ENCODE assay signal across 12 mouse cellular contexts in the genomic region with DNA sequence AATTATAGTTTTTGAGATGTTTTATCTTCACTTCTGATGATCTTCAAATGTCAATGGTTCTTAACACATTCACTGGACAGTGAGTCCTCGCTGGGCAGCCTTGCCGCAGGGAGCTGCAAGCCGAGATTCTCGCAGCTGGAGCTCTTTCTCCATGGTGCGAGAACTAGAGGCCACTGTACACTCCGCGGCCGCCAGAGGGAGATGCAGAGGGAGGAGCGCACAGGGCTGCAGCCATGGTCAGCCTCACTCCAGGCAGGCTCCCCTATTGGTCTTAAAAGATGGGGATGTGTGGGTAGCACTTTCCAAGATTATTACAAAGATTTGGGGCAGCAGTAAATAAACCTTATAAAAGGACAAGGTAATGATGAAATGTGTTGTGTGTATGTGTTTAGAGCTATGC. TPM values are rescaled to one million over a fixed set of nuclear protein-coding genes. Genes with fewer than 3 reads are reported as not detected.
DNase-seq lines count a peak whose midpoint lies in the region; ATAC-seq and TF ChIP-seq lines count a peak whose summit lies in the region.
"Had no signal": no experiment of that assay in that cellular context is flagged by ENCODE, and none has a peak within 500 bp of the region (broad histone marks: within the 10 kb centered on the region; RNA-seq: fewer than 3 reads in every experiment).

No protein-coding gene starts in this region.

- DNase-seq in forebrain, embryonic 10.5 days (ENCODE audit: extremely low spot score, low spot score) = peak; percentile 32
- DNase-seq in forebrain, embryonic 14.5 days (ENCODE audit: low spot score) = no peak
- no peak for DNase-seq in liver, adult 2 months (ENCODE audit: extremely low read depth, low read depth, low spot score)
- no peak for DNase-seq in liver, embryonic 11.5 days (ENCODE audit: low spot score)
- DNase-seq in cerebellum, adult 11 months = no peak
- DNase-seq: heart, postnatal 36 days; lung, postnatal 4 days had no signal

- ATAC-seq in forebrain, embryonic 14.5 days = no peak
- ATAC-seq in liver, embryonic 11.5 days (replicated peaks; ENCODE audit: low FRiP score) = no peak
- ATAC-seq in intestine, postnatal 0 days = peak; percentile 67
- ATAC-seq in erythroblast, adult 5-6 weeks (replicated peaks; ENCODE audit: low FRiP score, poor library complexity, severe bottlenecking) = no peak

- no peaks in the 10 kb centered on the region for H3K4me1 ChIP-seq in forebrain, embryonic 10.5 days
- H3K4me1 ChIP-seq in forebrain, embryonic 14.5 days (ENCODE audit: control insufficient read depth, insufficient read depth, low read length) = no peaks in the 10 kb centered on the region
- no peaks in the 10 kb centered on the region for H3K4me1 ChIP-seq in liver, adult 2 months (ENCODE audit: control insufficient read depth, insufficient read depth, low read length)
- H3K4me1 ChIP-seq in liver, embryonic 11.5 days (replicated peaks; ENCODE audit: control insufficient read depth, insufficient read depth, low read length) = no peaks in the 10 kb centered on the region
- no peaks in the 10 kb centered on the region for H3K4me1 ChIP-seq in ES-Bruce4 (ENCODE audit: control insufficient read depth, insufficient read depth, low read length)
- H3K4me1 ChIP-seq in intestine, postnatal 0 days (replicated peaks; ENCODE audit: control insufficient read depth, insufficient read depth, low read length) = no peaks in the 10 kb centered on the region

- H3K27ac ChIP-seq in forebrain, embryonic 10.5 days = no peak overlapping the region
- H3K27ac ChIP-seq in forebrain, embryonic 14.5 days (ENCODE audit: low read depth, low read length) = no peak overlapping the region
- H3K27ac ChIP-seq in liver, adult 2 months (replicated peaks; ENCODE audit: insufficient read depth, low read depth, low read length) = no peak overlapping the region
- no peak overlapping the region for H3K27ac ChIP-seq in liver, embryonic 11.5 days (ENCODE audit: low read depth, low read length)
- H3K27ac ChIP-seq in ES-Bruce4 (ENCODE audit: insufficient read depth, low read length) = no peak overlapping the region
- no peak overlapping the region for H3K27ac ChIP-seq in intestine, postnatal 0 days (ENCODE audit: low read depth, low read length)
- H3K27ac ChIP-seq: left cerebral cortex, adult 2 months had no signal

- H3K27me3 ChIP-seq in forebrain, embryonic 10.5 days (ENCODE audit: poor library complexity, severe bottlenecking) = no peaks in the 10 kb centered on the region
- no peaks in the 10 kb centered on the region for H3K27me3 ChIP-seq in forebrain, embryonic 14.5 days (replicated peaks; ENCODE audit: control insufficient read depth, insufficient read depth, low read length)
- no peaks in the 10 kb centered on the region for H3K27me3 ChIP-seq in liver, adult 2 months (ENCODE audit: control insufficient read depth, insufficient read depth, low read length)
- H3K27me3 ChIP-seq in liver, embryonic 11.5 days (replicated peaks; ENCODE audit: control insufficient read depth, insufficient read depth, low read length) = no peaks in the 10 kb centered on the region
- no peaks in the 10 kb centered on the region for H3K27me3 ChIP-seq in ES-Bruce4 (ENCODE audit: control insufficient read depth, insufficient read depth, low read length, poor library complexity, severe bottlenecking)
- H3K27me3 ChIP-seq in intestine, postnatal 0 days (replicated peaks; ENCODE audit: control insufficient read depth, insufficient read depth, low read length) = no peaks in the 10 kb centered on the region

- H3K36me3 ChIP-seq in forebrain, embryonic 10.5 days (replicated peaks) = no peaks in the 10 kb centered on the region
- H3K36me3 ChIP-seq in forebrain, embryonic 14.5 days (ENCODE audit: control insufficient read depth, insufficient read depth, low read length) = no peaks in the 10 kb centered on the region
- H3K36me3 ChIP-seq in liver, adult 2 months (ENCODE audit: control insufficient read depth, insufficient read depth, low read length) = no peaks in the 10 kb centered on the region
- no peaks in the 10 kb centered on the region for H3K36me3 ChIP-seq in liver, embryonic 11.5 days (ENCODE audit: control insufficient read depth, insufficient read depth, low read length)
- no peaks in the 10 kb centered on the region for H3K36me3 ChIP-seq in ES-Bruce4 (ENCODE audit: control insufficient read depth, insufficient read depth, low read length, poor library complexity, severe bottlenecking)
- H3K36me3 ChIP-seq in intestine, postnatal 0 days (ENCODE audit: control insufficient read depth, insufficient read depth) = no peaks in the 10 kb centered on the region

- TF ChIP-seq CTCF in liver, adult 2 months (IDR thresholded peaks at IDR 0.05; ENCODE audit: low read depth, low read length) = peak; percentile 35; the same call in 1 of the 2 replicates
- TF ChIP-seq CTCF in ES-Bruce4 (IDR thresholded peaks at IDR 0.05; ENCODE audit: low read depth, low read length) = peak; percentile 75
- TF ChIP-seq CTCF in intestine, postnatal 0 days (IDR thresholded peaks at IDR 0.05; ENCODE audit: low read depth) = peak; percentile 82

- 20% methylated on average over 9 of the region's 9 CpGs for WGBS in forebrain, embryonic 10.5 days
- WGBS in forebrain, embryonic 14.5 days = 20% methylated on average over 9 of the region's 9 CpGs
- 22% methylated on average over 9 of the region's 9 CpGs for WGBS in liver, adult 2 months
- 28% methylated on average over 9 of the region's 9 CpGs for WGBS in liver, embryonic 11.5 days
- WGBS in intestine, postnatal 0 days = 26% methylated on average over 9 of the region's 9 CpGs

- H3K9me3 ChIP-seq in forebrain, embryonic 10.5 days = 0 out of 2 replicates have a peak, but pooled peaks cover 5% of the 10 kb centered on the region
- H3K9me3 ChIP-seq in forebrain, embryonic 14.5 days (replicated peaks; ENCODE audit: control insufficient read depth, low read length) = no peaks in the 10 kb centered on the region
- no peaks in the 10 kb centered on the region for H3K9me3 ChIP-seq in liver, embryonic 11.5 days (ENCODE audit: control insufficient read depth, low read length)
- no peaks in the 10 kb centered on the region for H3K9me3 ChIP-seq in ES-Bruce4 (replicated peaks; ENCODE audit: control insufficient read depth, insufficient read depth, low read length, poor library complexity, severe bottlenecking)
- H3K9me3 ChIP-seq in intestine, postnatal 0 days (ENCODE audit: control insufficient read depth) = no peaks in the 10 kb centered on the region

- no peak overlapping the region for H3K4me3 ChIP-seq in forebrain, embryonic 10.5 days
- no peak overlapping the region for H3K4me3 ChIP-seq in forebrain, embryonic 14.5 days (ENCODE audit: low read depth, low read length)
- H3K4me3 ChIP-seq in liver, adult 2 months (ENCODE audit: insufficient read depth, low read depth, low read length) = no peak overlapping the region
- no peak overlapping the region for H3K4me3 ChIP-seq in liver, embryonic 11.5 days (ENCODE audit: low read depth, low read length)
- H3K4me3 ChIP-seq in ES-Bruce4 (ENCODE audit: low read depth, low read length) = no peak overlapping the region
- no peak overlapping the region for H3K4me3 ChIP-seq in intestine, postnatal 0 days (ENCODE audit: low read depth, low read length)
- H3K4me3 ChIP-seq: left cerebral cortex, adult 2 months had no signal

- H3K79me2 ChIP-seq in liver, adult 2 months (ENCODE audit: control insufficient read depth, insufficient read depth, low read length) = no peaks in the 10 kb centered on the region

- no peak overlapping the region for H3K4me2 ChIP-seq in forebrain, embryonic 14.5 days (ENCODE audit: low read length)
- no peak overlapping the region for H3K4me2 ChIP-seq in liver, embryonic 11.5 days
- H3K4me2 ChIP-seq in intestine, postnatal 0 days (replicated peaks; ENCODE audit: low read depth) = no peak overlapping the region

- TF ChIP-seq EP300 in ES-Bruce4 (IDR thresholded peaks at IDR 0.05; ENCODE audit: insufficient read depth, low read depth, low read length) = no peak

- no peak overlapping the region for H3K9ac ChIP-seq in forebrain, embryonic 14.5 days (ENCODE audit: low read length)
- no peak overlapping the region for H3K9ac ChIP-seq in liver, adult 2 months (ENCODE audit: low read depth, low read length)
- H3K9ac ChIP-seq in liver, embryonic 11.5 days (ENCODE audit: low read depth, low read length) = no peak overlapping the region
- H3K9ac ChIP-seq in ES-Bruce4 (ENCODE audit: low read depth, poor library complexity, severe bottlenecking) = no peak overlapping the region
- H3K9ac ChIP-seq in intestine, postnatal 0 days (ENCODE audit: low read depth, low read length) = no peak overlapping the region

- no peak for TF ChIP-seq POLR2A in liver, adult 2 months (IDR thresholded peaks at IDR 0.05; ENCODE audit: extremely low read depth, insufficient read depth, low read length)
- TF ChIP-seq POLR2A in ES-Bruce4 (IDR thresholded peaks at IDR 0.05; ENCODE audit: insufficient read depth, low read length) = no peak

RNA-seq across cellular contexts. Expression of a gene that starts 20.6 kb away (rescaled TPM):
- not detected in 2 replicates for polyA plus RNA-seq in forebrain, embryonic 10.5 days (2016; fragmentation: Nextera tagmentation; extraction: Ambion mirVana)
- polyA plus RNA-seq in forebrain, embryonic 14.5 days (2014; fragmentation: Nextera tagmentation; extraction: Ambion mirVana) = not detected in 2 replicates
- total RNA-seq in liver, adult 2 months (2014; rRNA removed) = not detected in 2 replicates
- polyA plus RNA-seq in liver, adult 2 months (2012; rRNA removed) = not detected in 2 replicates
- polyA plus RNA-seq in liver, embryonic 11.5 days (2014; fragmentation: Nextera tagmentation; extraction: Ambion mirVana) = not detected in 2 replicates
- polyA plus RNA-seq in ES-Bruce4 (2011; ENCODE audit: insufficient read depth, insufficient read length, low read depth, missing spikeins) = 0.40 TPM in 1 of 2 replicates, not detected in the other
- polyA plus RNA-seq in intestine, postnatal 0 days (2015; fragmentation: Nextera tagmentation; extraction: Ambion mirVana) = 0.04 TPM in 1 of 2 replicates, not detected in the other
- not detected in 2 replicates for total RNA-seq in erythroblast, adult 5-6 weeks (2015; ENCODE audit: low replicate concordance)
- 0.14 TPM in 1 of 2 replicates, not detected in the other for total RNA-seq in erythroblast, adult 5-6 weeks (2017; ENCODE audit: low replicate concordance)
- total RNA-seq: heart, postnatal 36 days; left cerebral cortex, adult 2 months had no signal
- polyA plus RNA-seq: neural tube, embryonic 14.5 days had no signal

RNA-seq across cellular contexts. Expression of a gene that starts 27.5 kb away (rescaled TPM):
- not detected in 2 replicates for polyA plus RNA-seq in forebrain, embryonic 10.5 days (2016; fragmentation: Nextera tagmentation; extraction: Ambion mirVana)
- polyA plus RNA-seq in forebrain, embryonic 14.5 days (2014; fragmentation: Nextera tagmentation; extraction: Ambion mirVana) = not detected in 2 replicates
- total RNA-seq in liver, adult 2 months (2014; rRNA removed) = not detected in 2 replicates
- not detected in 2 replicates for polyA plus RNA-seq in liver, adult 2 months (2012; rRNA removed)
- not detected in 2 replicates for polyA plus RNA-seq in liver, embryonic 11.5 days (2014; fragmentation: Nextera tagmentation; extraction: Ambion mirVana)
- polyA plus RNA-seq in ES-Bruce4 (2011; ENCODE audit: insufficient read depth, insufficient read length, low read depth, missing spikeins) = not detected in 2 replicates
- polyA plus RNA-seq in intestine, postnatal 0 days (2015; fragmentation: Nextera tagmentation; extraction: Ambion mirVana) = not detected in 2 replicates
- not detected in 2 replicates for total RNA-seq in erythroblast, adult 5-6 weeks (2015; ENCODE audit: low replicate concordance)
- total RNA-seq in erythroblast, adult 5-6 weeks (2017; ENCODE audit: low replicate concordance) = 0.17 TPM in 1 of 2 replicates, not detected in the other
- total RNA-seq: heart, postnatal 36 days; left cerebral cortex, adult 2 months had no signal
- polyA plus RNA-seq: neural tube, embryonic 14.5 days had no signal

RNA-seq across cellular contexts. Expression of a gene that starts 55.6 kb away (rescaled TPM):
- polyA plus RNA-seq in forebrain, embryonic 10.5 days (2016; fragmentation: Nextera tagmentation; extraction: Ambion mirVana) = not detected in 2 replicates
- not detected in 2 replicates for polyA plus RNA-seq in forebrain, embryonic 14.5 days (2014; fragmentation: Nextera tagmentation; extraction: Ambion mirVana)
- total RNA-seq in liver, adult 2 months (2014; rRNA removed) = not detected in 2 replicates
- not detected in 2 replicates for polyA plus RNA-seq in liver, adult 2 months (2012; rRNA removed)
- not detected in 2 replicates for polyA plus RNA-seq in liver, embryonic 11.5 days (2014; fragmentation: Nextera tagmentation; extraction: Ambion mirVana)
- polyA plus RNA-seq in ES-Bruce4 (2011; ENCODE audit: insufficient read depth, insufficient read length, low read depth, missing spikeins) = 0.90 and 4.1 TPM in 2 replicates
- polyA plus RNA-seq in intestine, postnatal 0 days (2015; fragmentation: Nextera tagmentation; extraction: Ambion mirVana) = not detected in 2 replicates
- total RNA-seq in erythroblast, adult 5-6 weeks (2015; ENCODE audit: low replicate concordance) = not detected in 2 replicates
- total RNA-seq in erythroblast, adult 5-6 weeks (2017; ENCODE audit: low replicate concordance) = not detected in 2 replicates
- total RNA-seq: heart, postnatal 36 days; left cerebral cortex, adult 2 months had no signal
- polyA plus RNA-seq: neural tube, embryonic 14.5 days had no signal
